Comparison of ENCODE assay signal across 8 mouse cellular contexts in genomic region chr2:73584645-73585346, GRCm38 (mm10). TPM values are rescaled to one million over a fixed set of nuclear protein-coding genes. Genes with fewer than 3 reads are reported as not detected.
A peak's percentile ranks its signal among the peaks of the same experiment; 100 is the strongest.
DNase-seq lines count a peak whose midpoint lies in the region; ATAC-seq and TF ChIP-seq lines count a peak whose summit lies in the region.

No protein-coding gene starts in this region.

- peak overlapping the region; percentile 71 for H3K4me2 ChIP-seq in forebrain, embryonic 11.5 days (ENCODE audit: low read depth, low read length, severe bottlenecking)
- H3K4me2 ChIP-seq in lung, postnatal 0 days (replicated peaks; ENCODE audit: low read depth, low read length) = peak overlapping the region; percentile 70

- peak overlapping the region; percentile 26; the same call in 1 of the 2 replicates for H3K27ac ChIP-seq in ES-Bruce4 (ENCODE audit: insufficient read depth, low read length)
- no peak overlapping the region for H3K27ac ChIP-seq in forebrain, embryonic 11.5 days (ENCODE audit: low read depth, low read length)
- peak overlapping the region; percentile 71 for H3K27ac ChIP-seq in lung, postnatal 0 days (ENCODE audit: low read length)

- intact Hi-C loops in heart, postnatal 10 days (cut with DNase I) = loop anchor here (5.0 to 10.0 kb wide), 3 partner anchors 68 to 280 kb away; no protein-coding TSS in a partner anchor

- no peak for TF ChIP-seq POLR2A in ES-Bruce4 (IDR thresholded peaks at IDR 0.05; ENCODE audit: insufficient read depth, low read length)
- TF ChIP-seq POLR2A in brain, embryonic 14.5 days (IDR thresholded peaks at IDR 0.05; ENCODE audit: borderline replicate concordance, extremely low read depth, insufficient read depth, insufficient read length, poor library complexity, severe bottlenecking) = no peak

- WGBS in forebrain, embryonic 11.5 days = 6% methylated on average over 14 of the region's 18 CpGs
- 2% methylated on average over 15 of the region's 18 CpGs for WGBS in lung, postnatal 0 days

- H3K36me3 ChIP-seq in ES-Bruce4 (ENCODE audit: control insufficient read depth, insufficient read depth, low read length, poor library complexity, severe bottlenecking) = no peaks in the 10 kb centered on the region
- no peaks in the 10 kb centered on the region for H3K36me3 ChIP-seq in forebrain, embryonic 11.5 days (ENCODE audit: control insufficient read depth, insufficient read depth, low read length)
- no peaks in the 10 kb centered on the region for H3K36me3 ChIP-seq in lung, postnatal 0 days (ENCODE audit: insufficient read depth, low read length)

- H3K27me3 ChIP-seq in ES-Bruce4 (ENCODE audit: control insufficient read depth, insufficient read depth, low read length, poor library complexity, severe bottlenecking) = no peaks in the 10 kb centered on the region
- no peaks in the 10 kb centered on the region for H3K27me3 ChIP-seq in forebrain, embryonic 11.5 days (ENCODE audit: control insufficient read depth, insufficient read depth, low read length)
- no peaks in the 10 kb centered on the region for H3K27me3 ChIP-seq in lung, postnatal 0 days (replicated peaks; ENCODE audit: insufficient read depth, low read length)

- peak; percentile 89 for DNase-seq in brain, embryonic 14.5 days (ENCODE audit: low read depth)
- DNase-seq in forebrain, embryonic 11.5 days (ENCODE audit: low spot score) = peak; percentile 92
- peak; percentile 84 to 88 for DNase-seq in heart, postnatal 10 days
- DNase-seq in kidney, postnatal 36 days = peak; percentile 87 to 92
- peak; percentile 88 for DNase-seq in lung, postnatal 0 days (ENCODE audit: low spot score)
- DNase-seq in ovary, postnatal 36 days (ENCODE audit: low spot score) = peak; percentile 74
- peak; percentile 32 for DNase-seq in urinary bladder, postnatal 10 days (ENCODE audit: low spot score)

- no peaks in the 10 kb centered on the region for H3K9me3 ChIP-seq in ES-Bruce4 (replicated peaks; ENCODE audit: control insufficient read depth, insufficient read depth, low read length, poor library complexity, severe bottlenecking)
- H3K9me3 ChIP-seq in forebrain, embryonic 11.5 days (ENCODE audit: control insufficient read depth, low read length) = no peaks in the 10 kb centered on the region
- no peaks in the 10 kb centered on the region for H3K9me3 ChIP-seq in lung, postnatal 0 days (ENCODE audit: low read length)

- ATAC-seq in forebrain, embryonic 11.5 days (replicated peaks; ENCODE audit: low FRiP score) = peak; percentile 80
- peak; percentile 87 for ATAC-seq in lung, postnatal 0 days

- H3K4me1 ChIP-seq in ES-Bruce4 (ENCODE audit: control insufficient read depth, insufficient read depth, low read length) = no peaks in the 10 kb centered on the region
- H3K4me1 ChIP-seq in forebrain, embryonic 11.5 days (replicated peaks; ENCODE audit: control insufficient read depth, insufficient read depth, low read length) = 0 out of 2 replicates have a peak, but pooled peaks cover 3% of the 10 kb centered on the region
- no peaks in the 10 kb centered on the region for H3K4me1 ChIP-seq in lung, postnatal 0 days (ENCODE audit: insufficient read depth, low read depth, low read length)

- H3K4me3 ChIP-seq in ES-Bruce4 (ENCODE audit: low read depth, low read length) = peak overlapping the region; percentile 60
- H3K4me3 ChIP-seq in forebrain, embryonic 11.5 days (ENCODE audit: low read depth, low read length) = peak overlapping the region; percentile 38
- peak overlapping the region; percentile 47 for H3K4me3 ChIP-seq in lung, postnatal 0 days (ENCODE audit: low read depth, low read length)

- H3K9ac ChIP-seq in ES-Bruce4 (ENCODE audit: low read depth, poor library complexity, severe bottlenecking) = peak overlapping the region; percentile 53
- H3K9ac ChIP-seq in forebrain, embryonic 11.5 days (ENCODE audit: low read length) = peak overlapping the region; percentile 39; the same call in 1 of the 2 replicates
- H3K9ac ChIP-seq in lung, postnatal 0 days (replicated peaks; ENCODE audit: low read depth) = peak overlapping the region; percentile 34; the same call in 1 of the 2 replicates

- peak; percentile 70 for TF ChIP-seq CTCF in ES-Bruce4 (IDR thresholded peaks at IDR 0.05; ENCODE audit: low read depth, low read length)
- TF ChIP-seq CTCF in brain, embryonic 14.5 days (IDR thresholded peaks at IDR 0.05; ENCODE audit: borderline replicate concordance, extremely low read depth, insufficient read depth, insufficient read length) = peak; percentile 73
- peak; percentile 76 for TF ChIP-seq CTCF in lung, postnatal 0 days (IDR thresholded peaks at IDR 0.05)

- TF ChIP-seq EP300 in ES-Bruce4 (IDR thresholded peaks at IDR 0.05; ENCODE audit: insufficient read depth, low read depth, low read length) = no peak
- TF ChIP-seq EP300 in lung, postnatal 0 days (IDR thresholded peaks at IDR 0.05) = no peak

RNA-seq across cellular contexts. Expression of gene Chrna1, which starts 4.7 kb away (rescaled TPM):
- polyA plus RNA-seq in ES-Bruce4 (2011; ENCODE audit: insufficient read depth, insufficient read length, low read depth, missing spikeins) = not detected in 2 replicates
- 0.12 and 0.13 TPM in 2 replicates for polyA plus RNA-seq in brain, embryonic 14.5 days (2012; rRNA removed)
- polyA plus RNA-seq in forebrain, embryonic 11.5 days (2014; fragmentation: Nextera tagmentation; extraction: Ambion mirVana) = 0.09 and 0.32 TPM in 2 replicates
- not detected for total RNA-seq in heart, postnatal 10 days (2021)
- polyA plus RNA-seq in lung, postnatal 0 days (2015; fragmentation: Nextera tagmentation; extraction: Ambion mirVana) = 0.07 and 0.12 TPM in 2 replicates

RNA-seq across cellular contexts. Expression of gene Wipf1, which starts 55.3 kb away (rescaled TPM):
- polyA plus RNA-seq in ES-Bruce4 (2011; ENCODE audit: insufficient read depth, insufficient read length, low read depth, missing spikeins) = 7.8 and 11.7 TPM in 2 replicates
- polyA plus RNA-seq in brain, embryonic 14.5 days (2012; rRNA removed) = 2.8 and 3.8 TPM in 2 replicates
- 8.6 and 10.9 TPM in 2 replicates for polyA plus RNA-seq in forebrain, embryonic 11.5 days (2014; fragmentation: Nextera tagmentation; extraction: Ambion mirVana)
- 10 to 100 TPM; 22.0 to 23.1 TPM for total RNA-seq in heart, postnatal 10 days (2021)
- polyA plus RNA-seq in lung, postnatal 0 days (2015; fragmentation: Nextera tagmentation; extraction: Ambion mirVana) = 9.5 and 9.6 TPM in 2 replicates

Comparison
In these comparisons a context has a peak if more than half of its experiments do, and no peak if none do; other contexts are left out.
1. DNase-seq: peak in every context shown above with its lines; median percentile 92 in forebrain, embryonic 11.5 days; 90 in kidney, postnatal 36 days; 89 in brain, embryonic 14.5 days; 88 in lung, postnatal 0 days; 86 in heart, postnatal 10 days; 74 in ovary, postnatal 36 days; 32 in urinary bladder, postnatal 10 days.